Mouse (Mus musculus): ENCODE results near the gene Krtap4-7.
"Not testable (repeated sequence)": the region's sequence is repeated elsewhere in the genome, so short reads cannot be mapped to it uniquely, and the experiment has no call there.

Gene Krtap4-7

DNA sequence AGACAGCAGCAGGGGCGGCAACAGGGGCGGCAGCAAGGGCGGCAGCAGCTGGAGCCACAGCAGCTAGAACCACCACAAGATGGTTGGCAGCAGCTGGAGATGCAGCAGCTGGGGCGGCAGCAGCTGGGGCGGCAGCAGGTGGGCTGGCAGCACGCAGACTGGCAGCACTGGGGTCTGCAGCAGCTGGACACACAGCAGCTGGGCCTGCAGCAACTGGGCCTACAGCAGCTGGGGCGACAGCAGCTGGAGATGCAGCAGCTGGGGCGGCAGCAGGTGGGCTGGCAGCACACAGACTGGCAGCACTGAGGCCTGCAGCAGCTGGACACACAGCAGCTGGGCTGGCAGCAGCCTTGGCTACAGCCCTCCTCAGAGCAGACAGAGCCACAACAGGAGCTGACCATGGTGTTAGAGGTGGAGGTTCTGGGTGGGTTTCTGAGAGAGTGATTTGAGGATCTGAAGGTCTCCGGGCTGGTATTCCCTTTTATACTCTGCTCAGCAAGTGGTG, at the start of gene Krtap4-7:
Gene Krtap4-7, minus strand, starts transcription at position 455 of the 505 bp plus-strand sequence.
- not testable (repeated sequence) for DNase-seq (ENCODE audit: low read depth in 2 of 2, low spot score in 2 of 2)

DNA sequence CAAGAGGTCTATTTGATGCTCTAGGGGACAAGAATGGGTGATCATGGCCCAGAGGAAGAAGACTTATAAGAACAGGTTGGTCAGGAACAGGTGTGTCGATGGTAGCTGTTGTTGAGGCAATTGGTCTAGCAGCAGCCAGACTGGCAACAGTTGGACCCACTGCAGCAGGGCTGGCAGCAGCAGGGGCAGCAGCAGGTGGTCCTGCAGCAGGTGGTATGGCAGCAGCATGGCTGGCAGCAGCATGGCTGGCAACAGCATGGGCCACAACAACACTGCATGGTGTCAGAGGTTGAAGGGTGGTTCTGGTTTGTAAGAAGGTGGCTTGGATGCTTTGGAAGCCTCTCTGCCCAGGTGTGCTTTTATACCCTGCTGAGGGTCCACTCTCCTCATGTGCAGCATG, 46.6 kb upstream of the Krtap4-7 start, which contains the start of gene Gm14190:
Gene Gm14190, minus strand, starts transcription at position 278 of the 400 bp plus-strand sequence.
- no peak for DNase-seq (ENCODE audit: low read depth in 2 of 2, low spot score in 2 of 2)

- not testable (repeated sequence) for DNase-seq (ENCODE audit: low read depth in 2 of 2, low spot score in 2 of 2)
Observed at GRCm38 (mm10) chr11:99685235-99685634, 41.3 kb upstream of the Krtap4-7 start.

DNA sequence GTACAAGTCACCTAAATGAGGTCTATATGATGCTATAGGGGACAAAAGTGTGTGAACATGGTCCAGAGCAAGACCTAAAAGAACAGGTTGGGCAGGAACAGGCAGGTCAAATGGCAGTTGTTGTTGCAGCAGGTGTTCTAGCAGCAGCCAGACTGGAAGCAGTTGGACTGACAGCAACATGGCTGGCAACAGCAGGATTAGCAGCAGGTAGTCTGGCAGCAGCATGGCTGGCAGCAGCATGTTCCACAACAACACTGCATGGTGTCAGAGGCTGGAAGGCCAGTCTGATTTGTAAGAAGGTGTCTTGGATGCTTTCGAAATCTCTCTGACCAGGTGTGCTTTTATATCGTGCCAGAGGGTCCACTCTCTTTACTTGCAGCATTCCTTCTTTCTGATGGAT, 39.6 kb upstream of the Krtap4-7 start:
- DNase-seq (ENCODE audit: low read depth in 2 of 2, low spot score in 2 of 2) = no peak

GRCm38 (mm10) chr11:99665860-99666259, 22.0 kb upstream of the Krtap4-7 start, which contains the start of gene Krtap4-6:
Gene Krtap4-6 (minus strand): TSS chr11:99665960.
- no peak for DNase-seq (ENCODE audit: low read depth in 2 of 2, low spot score in 2 of 2)

GRCm38 (mm10) chr11:99662802-99663201, 18.9 kb upstream of the Krtap4-7 start:
- DNase-seq (ENCODE audit: low read depth in 2 of 2, low spot score in 2 of 2) = no peak

DNA sequence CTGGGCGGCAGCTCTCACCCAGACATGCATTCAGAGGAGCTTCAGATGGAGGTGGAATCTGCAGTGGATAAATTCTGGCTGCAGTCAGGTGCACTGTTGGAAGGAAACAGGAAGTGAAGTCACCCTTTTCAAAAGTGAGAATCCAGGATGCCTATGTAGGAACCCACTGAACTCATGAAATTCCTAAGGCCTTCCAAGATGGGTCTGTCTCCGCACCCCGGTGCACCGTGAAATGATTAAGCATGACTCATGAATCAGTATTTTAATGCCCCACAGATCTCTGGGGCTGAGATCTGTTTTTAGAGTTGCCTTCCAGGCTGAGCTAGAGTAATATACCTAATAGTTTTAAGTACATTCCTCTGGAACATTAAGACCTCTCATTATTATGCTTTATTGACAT, 15.4 kb upstream of the Krtap4-7 start:
- DNase-seq (ENCODE audit: low read depth in 2 of 2, low spot score in 2 of 2) = no peak

DNA sequence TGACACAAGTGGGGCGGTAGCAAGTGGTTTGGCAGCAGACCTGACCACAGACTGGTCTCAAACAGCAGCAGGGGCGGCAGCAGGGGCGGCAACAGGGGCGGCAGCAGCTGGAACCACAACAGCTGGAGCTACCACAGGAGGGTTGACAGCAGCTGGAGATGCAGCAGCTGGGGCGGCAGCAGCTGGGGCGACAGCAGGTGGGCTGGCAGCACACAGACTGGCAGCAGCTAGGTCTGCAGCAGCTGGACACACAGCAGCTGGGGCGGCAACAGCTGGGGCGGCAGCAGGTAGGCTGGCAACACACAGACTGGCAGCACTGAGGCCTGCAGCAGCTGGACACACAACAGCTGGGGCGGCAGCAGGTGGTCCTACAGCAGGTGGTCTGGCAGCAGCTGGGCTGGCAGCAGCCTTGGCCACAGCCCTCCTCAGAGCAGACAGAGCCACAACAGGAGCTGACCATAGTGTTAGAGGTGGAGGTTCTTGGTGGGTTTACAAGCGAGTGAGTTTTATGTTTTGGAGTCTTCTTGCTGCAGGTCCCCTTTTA, 14.7 kb upstream of the Krtap4-7 start, which contains the start of gene Gm11563:
Gene Gm11563, minus strand, starts transcription at position 494 of the 544 bp plus-strand sequence.
- not testable (repeated sequence) for DNase-seq (ENCODE audit: low read depth in 2 of 2, low spot score in 2 of 2)

DNA sequence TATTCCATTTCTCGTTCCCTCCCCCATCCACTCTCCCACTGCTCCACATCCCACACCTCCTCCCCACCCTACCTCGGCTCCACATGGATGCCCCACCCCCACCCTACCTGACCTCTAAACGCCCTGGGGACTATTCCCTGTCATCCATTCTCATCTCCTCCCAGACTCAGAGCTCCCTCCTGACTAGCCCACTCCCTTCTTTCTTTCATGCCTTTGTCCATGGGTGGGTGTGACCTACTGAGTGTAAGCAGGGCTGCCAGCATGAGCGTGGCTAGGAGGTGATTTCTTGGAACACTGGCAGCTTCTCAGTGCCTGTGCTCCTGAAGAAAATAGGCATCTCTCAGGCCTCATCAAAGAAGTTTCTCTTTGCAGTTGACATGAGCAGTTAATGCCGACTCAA, 13.2 kb upstream of the Krtap4-7 start:
- no peak for DNase-seq (ENCODE audit: low read depth in 2 of 2, low spot score in 2 of 2)

- no peak for DNase-seq (ENCODE audit: low read depth in 2 of 2, low spot score in 2 of 2)
Observed at GRCm38 (mm10) chr11:99650136-99650535, 6.2 kb upstream of the Krtap4-7 start, which contains the start of gene Gm11555. Gene Gm11555 (minus strand): TSS chr11:99650236.

- DNase-seq (ENCODE audit: low read depth in 2 of 2, low spot score in 2 of 2) = no peak
Observed at GRCm38 (mm10) chr11:99646444-99646843, 2.6 kb upstream of the Krtap4-7 start.

GRCm38 (mm10) chr11:99644351-99644750, 462 bp upstream of the Krtap4-7 start:
- DNase-seq (ENCODE audit: low read depth in 2 of 2, low spot score in 2 of 2) = no peak

GRCm38 (mm10) chr11:99640926-99641325, 3.0 kb downstream of the Krtap4-7 start:
- no peak for DNase-seq (ENCODE audit: low read depth in 2 of 2, low spot score in 2 of 2)

GRCm38 (mm10) chr11:99637086-99637485, 6.8 kb downstream of the Krtap4-7 start:
- no peak for DNase-seq (ENCODE audit: low read depth in 2 of 2, low spot score in 2 of 2)

DNA sequence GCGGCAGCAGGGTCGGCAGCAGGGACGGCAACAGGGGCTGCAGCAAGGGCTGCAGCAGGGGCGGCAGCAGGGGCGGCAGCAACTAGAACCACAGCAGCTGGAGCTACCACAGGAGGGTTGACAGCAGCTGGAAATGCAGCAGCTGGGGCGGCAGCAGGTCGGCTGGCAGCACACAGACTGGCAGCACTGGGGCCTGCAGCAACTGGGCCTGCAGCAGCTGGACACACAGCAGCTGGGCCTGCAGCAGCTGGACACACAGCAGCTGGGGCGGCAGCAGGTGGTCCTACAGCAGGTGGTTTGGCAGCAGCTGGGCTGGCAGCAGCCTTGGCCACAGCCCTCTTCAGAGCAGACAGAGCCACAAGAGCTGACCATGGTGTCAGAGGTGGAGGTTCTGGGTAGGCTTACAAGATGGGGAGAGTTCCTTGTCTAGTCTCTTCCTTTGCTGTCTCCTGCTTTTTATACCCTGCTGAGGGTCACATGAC, 9.2 kb downstream of the Krtap4-7 start, which contains the start of gene Krtap4-2:
Gene Krtap4-2, minus strand, starts transcription at position 432 of the 482 bp plus-strand sequence.
- no peak for DNase-seq (ENCODE audit: low read depth in 2 of 2, low spot score in 2 of 2)

- DNase-seq (ENCODE audit: low read depth in 2 of 2, low spot score in 2 of 2) = no peak
Observed at GRCm38 (mm10) chr11:99633293-99633692, 10.6 kb downstream of the Krtap4-7 start.

GRCm38 (mm10) chr11:99630890-99631289, 13.0 kb downstream of the Krtap4-7 start:
- no peak for DNase-seq (ENCODE audit: low read depth in 2 of 2, low spot score in 2 of 2)

DNA sequence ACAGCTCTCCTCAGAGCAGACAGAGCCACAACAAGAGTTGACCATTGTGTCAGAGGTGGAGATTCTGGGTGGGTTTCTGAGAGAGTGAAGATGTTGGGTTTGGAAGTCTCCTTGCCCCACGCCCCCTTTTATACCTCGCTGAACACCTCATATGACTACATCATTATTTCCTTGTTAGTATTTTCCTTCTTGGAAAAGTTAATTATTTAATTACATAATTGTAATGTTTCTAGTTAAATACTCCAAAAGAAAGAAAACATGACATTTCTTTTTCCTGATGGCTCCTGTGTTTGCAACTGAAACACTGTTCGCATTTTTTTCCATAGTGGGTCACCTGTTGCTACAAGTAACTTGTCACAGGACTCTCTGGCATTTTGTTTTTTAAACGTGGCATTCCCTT, 15.8 kb downstream of the Krtap4-7 start, which contains the start of gene Krtap4-1:
Gene Krtap4-1, minus strand, starts transcription at position 101 of the 400 bp plus-strand sequence.
- DNase-seq (ENCODE audit: low read depth in 2 of 2, low spot score in 2 of 2) = no peak

DNA sequence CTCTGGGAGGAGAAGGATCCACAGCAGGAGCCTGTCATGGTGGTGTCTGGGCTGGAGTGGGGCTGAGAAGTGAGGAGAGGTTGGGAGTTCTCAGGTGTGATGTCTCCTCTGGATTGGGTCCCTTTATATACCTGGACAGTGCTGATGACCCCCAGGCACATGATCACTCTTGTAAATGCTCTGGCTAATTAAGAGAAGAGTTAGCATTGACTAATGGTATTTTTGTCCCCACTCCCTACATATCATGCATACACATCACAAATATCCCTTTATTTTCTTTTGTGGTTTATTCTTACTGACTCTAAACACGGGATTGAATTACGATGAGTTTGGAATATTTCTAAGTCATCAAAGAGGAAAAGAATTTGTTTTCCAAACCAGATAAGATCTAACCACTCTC, 23.6 kb downstream of the Krtap4-7 start, which contains the start of gene Gm11562:
Gene Gm11562, minus strand, starts transcription at position 101 of the 400 bp plus-strand sequence.
- no peak for DNase-seq (ENCODE audit: low read depth in 2 of 2, low spot score in 2 of 2)

- DNase-seq (ENCODE audit: low read depth in 2 of 2, low spot score in 2 of 2) = no peak
Observed at GRCm38 (mm10) chr11:99614796-99615363, 29.0 kb downstream of the Krtap4-7 start, which contains the start of gene Krtap2-4. Gene Krtap2-4 (minus strand): TSS chr11:99614846.

GRCm38 (mm10) chr11:99610089-99610488, 33.8 kb downstream of the Krtap4-7 start, which contains the start of gene Gm11937:
Gene Gm11937 (minus strand): TSS chr11:99610189.
- DNase-seq (ENCODE audit: low read depth in 2 of 2, low spot score in 2 of 2) = not testable (repeated sequence)

DNA sequence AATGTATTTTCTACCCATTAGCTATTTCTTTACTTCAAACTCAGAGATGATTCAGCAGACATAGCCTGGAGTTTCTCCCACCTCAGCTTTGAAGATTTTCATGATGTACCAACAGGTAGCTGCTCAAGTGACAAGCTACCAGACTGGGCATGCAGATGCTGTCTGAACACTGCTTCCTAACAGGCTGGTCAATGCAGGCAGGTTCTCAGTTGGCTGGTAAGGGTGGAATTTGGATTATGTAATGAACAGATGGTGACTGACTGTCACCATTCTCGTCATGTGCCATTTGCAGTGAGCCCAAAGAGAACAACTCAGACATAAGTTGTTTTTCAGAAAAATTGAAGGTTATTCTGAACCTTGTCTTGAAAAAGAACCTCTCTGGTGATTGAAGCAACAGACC, 34.8 kb downstream of the Krtap4-7 start:
- no peak for DNase-seq (ENCODE audit: low read depth in 2 of 2, low spot score in 2 of 2)

All from CD8-positive naive resting alpha-beta T cell, adult 2 months (primary cell).